Mouse (Mus musculus) heart, postnatal 4 days (tissue): ENCODE data around the gene Uvrag. TPM values are rescaled to one million over a fixed set of nuclear protein-coding genes. Genes with fewer than 3 reads are reported as not detected.
A peak's percentile ranks its signal among the peaks of the same experiment; 100 is the strongest.
"Not testable (repeated sequence)": the region's sequence is repeated elsewhere in the genome, so short reads cannot be mapped to it uniquely, and the experiment has no call there.

ENCODE experiments used
- DNase-seq: peaks from one replicate; pipeline ENCODE4 v3.0.0; 2021
- total RNA-seq, 2 experiments: library from RNA; stranded (reverse); gene quantifications; 2 replicates each; pipeline ENCODE4 v1.2.3; 2021

Gene Uvrag
- total RNA-seq, 2 experiments from 2014 or later: 33.2 to 34.5 TPM

DNA sequence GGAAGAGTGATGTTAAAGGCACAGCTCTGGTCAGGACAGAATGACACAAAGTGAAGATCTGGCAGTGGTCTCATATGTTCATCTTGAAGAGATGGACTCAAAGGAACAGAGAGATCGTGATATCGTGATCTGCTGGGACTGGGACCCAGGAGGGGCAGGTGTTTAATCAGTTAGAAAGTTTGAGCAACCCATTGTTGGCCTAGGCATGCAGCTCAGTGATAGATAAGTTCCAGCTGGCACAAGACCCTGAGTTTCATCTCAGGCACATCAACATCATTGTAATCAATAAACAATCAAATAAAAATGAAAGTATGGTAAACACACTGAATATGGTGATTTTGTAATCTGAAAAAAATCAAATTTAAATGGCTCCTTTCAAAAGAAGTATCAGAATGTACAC lies 43.8 kb downstream of the Uvrag start:
- DNase-seq: no peak

GRCm38 (mm10) chr7:99095191-99095590 lies 45.8 kb downstream of the Uvrag start:
- peak; percentile 51 for DNase-seq

GRCm38 (mm10) chr7:99094336-99094735 lies 46.6 kb downstream of the Uvrag start:
- DNase-seq: no peak

DNA sequence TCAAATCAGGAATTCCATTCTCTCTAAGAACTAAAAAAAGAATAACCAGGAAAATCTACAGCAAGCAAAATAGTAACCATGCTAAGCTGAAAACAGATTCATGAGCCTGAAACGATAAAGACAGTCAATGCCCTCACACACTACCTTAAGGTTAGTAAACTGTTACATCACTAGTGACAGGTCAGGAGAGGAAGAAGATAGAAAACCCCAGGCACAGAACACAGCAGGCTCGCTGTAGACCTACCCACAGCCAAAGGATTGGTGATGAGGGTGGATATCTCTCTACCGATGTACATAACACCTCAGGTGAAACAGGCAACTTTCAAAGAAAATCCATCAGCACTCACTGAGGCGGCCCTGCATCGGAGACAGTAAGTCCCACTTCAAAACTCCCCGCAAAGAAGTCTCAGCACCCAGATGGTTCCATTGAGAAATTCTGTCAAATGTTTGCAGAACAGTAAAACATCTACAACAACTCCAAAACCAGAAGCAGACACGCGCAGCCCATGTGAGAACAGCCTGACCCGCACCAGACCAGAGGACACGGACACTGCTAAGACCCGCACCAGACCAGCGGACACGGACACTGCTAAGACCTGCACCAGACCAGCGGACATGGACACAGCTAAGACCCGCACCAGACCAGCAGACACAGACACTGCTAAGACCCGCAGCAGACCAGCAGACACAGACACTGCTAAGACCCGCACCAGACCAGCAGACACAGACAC lies 48.9 kb downstream of the Uvrag start:
- DNase-seq: no peak

- DNase-seq: no peak
Measured at GRCm38 (mm10) chr7:99089716-99090115, 51.2 kb downstream of the Uvrag start.

GRCm38 (mm10) chr7:99088576-99089346 lies 52.2 kb downstream of the Uvrag start:
- DNase-seq: no peak

- no peak for DNase-seq
Measured at GRCm38 (mm10) chr7:99087581-99087980, 53.4 kb downstream of the Uvrag start.

DNA sequence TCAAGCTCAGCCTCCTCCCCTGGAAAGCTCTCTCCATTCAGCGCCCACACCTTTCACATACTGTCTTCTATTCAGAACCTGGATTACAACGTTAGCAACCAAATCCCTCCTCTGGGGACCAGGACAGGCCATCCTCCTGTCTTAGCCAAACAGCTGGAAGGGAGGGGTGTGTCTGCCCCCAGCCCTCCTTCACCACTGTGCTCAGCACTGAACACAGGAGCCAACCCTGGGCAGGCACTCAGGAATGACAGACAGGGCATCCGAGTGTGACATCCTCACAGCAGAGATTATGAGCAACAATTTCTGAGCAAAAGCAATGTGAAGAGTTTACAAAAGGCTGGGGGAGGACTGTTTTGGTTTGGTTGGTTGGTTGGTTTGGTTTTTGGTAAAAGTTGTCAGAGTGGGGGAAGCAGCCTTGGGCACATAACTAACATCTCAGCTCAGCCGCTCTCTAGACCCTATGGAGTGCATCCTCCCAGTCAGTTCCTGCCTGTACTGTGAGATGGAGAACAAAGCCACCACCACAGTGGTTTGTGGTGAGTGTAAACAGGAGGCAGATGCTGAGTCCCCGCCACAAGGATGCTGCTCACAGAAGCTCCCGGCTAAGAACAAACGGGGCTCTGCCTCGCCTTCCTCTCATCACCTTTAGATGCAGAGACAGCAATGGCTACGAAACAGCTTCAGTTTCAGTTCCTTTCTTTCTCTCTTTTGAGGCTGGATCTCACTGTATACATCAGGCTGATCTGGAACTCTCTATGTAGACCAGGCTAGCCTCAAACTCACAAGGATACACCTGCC lies 54.1 kb downstream of the Uvrag start:
- no peak for DNase-seq

DNA sequence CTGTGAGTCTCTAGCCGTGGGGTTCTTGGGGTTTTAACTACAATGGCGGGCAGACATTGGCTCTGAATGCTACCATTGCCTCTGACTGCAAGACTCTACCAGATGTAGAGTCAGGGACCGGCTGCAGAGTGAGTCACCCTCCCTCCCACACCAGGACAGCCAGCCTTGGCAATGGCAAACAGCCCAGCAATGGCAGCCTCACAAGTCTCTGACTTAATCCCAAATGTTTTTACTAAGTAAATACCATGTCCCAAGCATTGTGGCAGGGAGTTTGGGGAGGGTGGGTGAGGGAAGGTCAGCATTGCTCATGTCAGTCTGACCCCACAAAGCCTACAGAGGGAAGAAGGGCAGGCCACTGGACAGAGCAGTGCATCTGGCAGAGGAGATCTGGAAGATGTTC lies 55.7 kb downstream of the Uvrag start:
- DNase-seq: peak; percentile 52

GRCm38 (mm10) chr7:99079522-99079921 lies 61.4 kb downstream of the Uvrag start:
- DNase-seq: peak; percentile 78

DNA sequence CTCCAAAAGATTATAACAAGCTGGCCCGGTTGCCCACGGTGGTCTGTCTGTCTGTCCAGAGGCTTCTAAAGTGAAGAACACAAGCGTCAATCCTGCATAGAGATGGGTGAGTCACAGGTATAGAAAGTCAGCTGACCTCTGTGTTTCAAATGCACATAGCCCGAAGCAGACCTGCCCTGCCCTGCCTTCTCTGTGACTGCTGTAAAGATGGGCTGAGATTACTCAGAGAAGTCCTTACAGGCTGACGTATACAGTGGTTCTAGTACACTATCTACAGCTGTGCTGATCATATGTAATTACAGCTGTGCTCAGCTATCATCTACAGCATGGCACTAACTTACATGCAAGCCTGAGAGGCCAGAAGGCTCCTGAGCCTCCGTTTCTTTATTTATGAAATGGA lies 62.1 kb downstream of the Uvrag start:
- no peak for DNase-seq

- DNase-seq: peak; percentile 53
Measured at GRCm38 (mm10) chr7:99077234-99077633, 63.7 kb downstream of the Uvrag start.

DNA sequence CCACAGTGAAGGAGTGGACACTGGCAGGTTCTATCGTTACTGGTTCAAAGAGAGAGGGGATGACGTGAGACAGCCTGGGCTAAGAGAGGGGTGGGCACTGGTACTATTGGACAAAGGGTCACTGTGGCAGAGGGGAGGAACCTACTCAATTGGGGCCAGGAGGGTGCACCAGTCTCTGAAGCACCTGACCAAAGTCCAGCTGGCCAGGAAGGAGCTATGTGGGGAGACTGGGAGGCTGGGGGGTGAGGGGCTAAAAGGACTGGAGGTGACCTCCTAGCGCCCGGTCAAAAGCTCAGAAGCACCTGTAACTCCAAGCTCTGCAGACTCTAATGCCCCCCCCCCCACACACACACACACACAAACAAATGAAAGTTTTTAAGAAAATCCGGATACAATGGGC lies 65.8 kb downstream of the Uvrag start:
- DNase-seq: no peak

DNA sequence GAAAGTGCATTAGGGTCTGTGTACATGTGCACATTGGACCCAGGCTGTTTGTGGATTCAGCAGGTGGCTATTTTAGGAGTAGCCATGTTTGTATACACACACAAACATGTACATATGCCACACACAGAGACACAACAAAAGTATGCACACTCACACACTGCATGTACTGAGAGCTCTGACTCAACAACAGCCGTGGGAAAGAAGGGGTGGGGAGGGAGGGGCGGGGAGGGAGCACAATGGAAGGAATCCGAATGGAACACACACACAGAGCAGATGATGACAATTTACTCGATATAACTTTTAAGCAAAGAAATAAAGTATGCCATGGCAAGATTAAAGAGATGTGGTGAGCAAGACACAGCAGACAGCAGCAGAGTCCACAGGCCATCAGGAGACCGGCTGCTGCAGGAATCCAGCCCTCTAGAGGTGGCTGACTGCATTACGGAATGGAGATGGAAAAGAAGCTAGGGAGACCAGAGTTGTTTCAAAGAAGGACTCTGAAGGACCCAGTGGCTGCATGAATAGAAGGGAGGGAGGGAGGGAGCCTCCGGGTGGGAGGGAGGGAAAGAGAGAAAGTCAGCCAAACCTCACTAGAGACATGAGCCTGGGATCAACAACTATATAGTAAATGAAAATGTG lies 67.1 kb downstream of the Uvrag start:
- DNase-seq: peak; percentile 67

- DNase-seq: peak; percentile 34
Measured at GRCm38 (mm10) chr7:99067710-99068109, 73.2 kb downstream of the Uvrag start.

GRCm38 (mm10) chr7:99065920-99066319 lies 75.0 kb downstream of the Uvrag start:
- DNase-seq: no peak

GRCm38 (mm10) chr7:99065391-99065831 lies 75.5 kb downstream of the Uvrag start:
- DNase-seq: no peak

DNA sequence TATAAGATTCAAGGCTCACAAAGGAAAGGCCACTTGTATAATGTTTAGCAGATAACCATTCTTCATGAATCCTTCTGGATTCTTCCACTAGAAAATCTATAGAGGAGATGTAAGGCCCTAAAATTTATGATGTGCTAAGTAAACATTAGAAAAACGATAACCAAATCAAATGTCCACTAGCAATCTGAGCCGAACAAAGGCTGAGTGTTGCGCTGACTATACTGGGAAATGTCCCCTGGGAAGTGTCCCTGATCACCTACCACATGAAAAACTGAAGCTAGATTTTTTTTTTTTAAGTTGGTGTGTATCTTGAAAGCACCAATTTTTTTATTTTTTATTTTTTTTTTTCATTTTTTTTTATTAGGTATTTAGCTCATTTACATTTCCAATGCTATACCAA lies 76.1 kb downstream of the Uvrag start:
- DNase-seq: no peak

DNA sequence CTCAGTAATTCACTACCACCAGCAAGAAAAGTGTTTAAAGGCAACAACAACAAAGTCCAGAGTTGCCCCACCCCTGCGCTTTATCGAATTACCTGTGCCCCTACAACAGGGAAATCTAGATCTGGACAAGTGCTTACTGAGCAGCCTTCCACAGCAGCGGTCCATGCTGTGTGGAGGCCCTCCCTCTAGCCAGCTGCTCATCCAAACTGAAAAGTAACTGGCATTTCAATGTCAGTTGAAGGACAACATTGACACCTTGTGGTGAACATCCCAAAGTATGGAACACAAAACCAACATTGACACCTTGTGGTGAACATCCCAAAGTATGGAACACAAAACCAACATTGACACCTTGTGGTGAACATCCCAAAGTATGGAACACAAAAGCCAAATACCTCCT lies 78.7 kb downstream of the Uvrag start:
- not testable (repeated sequence) for DNase-seq

- DNase-seq: no peak
Measured at GRCm38 (mm10) chr7:99061056-99061680, 79.8 kb downstream of the Uvrag start.

- no peak for DNase-seq
Measured at GRCm38 (mm10) chr7:99060476-99060875, 80.5 kb downstream of the Uvrag start.

DNA sequence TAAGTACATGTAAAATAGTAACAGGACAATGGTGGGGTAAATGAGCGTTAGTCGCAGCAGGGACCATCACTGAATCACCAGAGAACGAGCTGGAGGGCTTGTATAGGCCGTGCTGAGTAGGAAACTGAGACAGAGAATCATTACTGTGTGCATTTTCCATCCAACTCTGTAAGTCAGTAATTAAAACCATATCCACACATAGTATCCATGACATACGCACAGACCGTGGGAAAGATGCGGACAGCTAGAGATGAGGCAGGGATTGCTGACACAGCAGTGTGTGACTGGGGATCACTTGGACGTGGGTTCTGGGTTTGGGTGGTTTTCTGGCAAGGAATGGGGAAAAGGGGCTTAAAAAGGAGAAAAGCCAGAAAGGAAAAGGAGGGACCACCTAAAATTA lies 81.0 kb downstream of the Uvrag start:
- no peak for DNase-seq
